Mouse (Mus musculus) kidney, embryonic 15.5 days (tissue): ENCODE measurements around the gene Zfyve1. TPM values are rescaled to one million over a fixed set of nuclear protein-coding genes. Genes with fewer than 3 reads are reported as not detected.

Experiments used
- ATAC-seq: fragments of 200-750 bp; cut with Nextera tagmentation; replicated peaks from 2 replicates; pipeline ENCODE4 v1.8.0; 2017; ENCODE audit warnings: moderate TSS enrichment; ENCODE audit not compliant: low FRiP score
- H3K27ac ChIP-seq: fragments of 300-500 bp; sonication (generic); 2 replicates; pipeline ENCODE4 v1.5.1; 2015; ENCODE audit warnings: mild to moderate bottlenecking, inconsistent platforms
- H3K27me3 ChIP-seq: fragments of 300-500 bp; sonication (generic); 2 replicates; pipeline ENCODE4 v1.6.1; 2015; ENCODE audit warnings: inconsistent platforms
- H3K36me3 ChIP-seq: fragments of 300-500 bp; sonication (generic); 2 replicates; pipeline ENCODE4 v1.6.1; 2015; ENCODE audit warnings: inconsistent platforms
- H3K4me1 ChIP-seq: fragments of 300-500 bp; sonication (generic); 2 replicates; pipeline ENCODE4 v1.6.1; 2015; ENCODE audit warnings: inconsistent platforms
- H3K4me2 ChIP-seq: fragments of 300-500 bp; sonication (generic); 2 replicates; pipeline ENCODE4 v1.6.1; 2015; ENCODE audit warnings: moderate library complexity, mild to moderate bottlenecking, inconsistent platforms
- H3K4me3 ChIP-seq: fragments of 300-500 bp; sonication (generic); replicated peaks from 2 replicates; pipeline ENCODE4 v1.5.1; 2015; ENCODE audit warnings: mild to moderate bottlenecking, inconsistent platforms
- H3K9ac ChIP-seq: fragments of 300-500 bp; sonication (generic); 2 replicates; pipeline ENCODE4 v1.6.1; 2015; ENCODE audit warnings: mild to moderate bottlenecking, inconsistent platforms
- H3K9me3 ChIP-seq: fragments of 300-500 bp; sonication (generic); replicated peaks from 2 replicates; pipeline ENCODE4 v1.6.1; 2016; ENCODE audit warnings: inconsistent platforms
- WGBS: fragments of 180-500 bp; shearing (Covaris S2); methylation state at CpG from one replicate; pipeline ENCODE4 v1.1.7; 2015; ENCODE audit warnings: mixed read lengths; 5-methylcytosine and 5-hydroxymethylcytosine counted together
- polyA plus RNA-seq: library from polyadenylated mRNA; unstranded; fragments of >200 nt; fragmentation: Nextera tagmentation; extraction: Ambion mirVana; gene quantifications from 2 replicates; pipeline ENCODE4 v1.2.1, GENCODE M21; 2015

Gene Zfyve1
- polyA plus RNA-seq, 1 experiment from 2014 or later: 20.1 TPM

DNA sequence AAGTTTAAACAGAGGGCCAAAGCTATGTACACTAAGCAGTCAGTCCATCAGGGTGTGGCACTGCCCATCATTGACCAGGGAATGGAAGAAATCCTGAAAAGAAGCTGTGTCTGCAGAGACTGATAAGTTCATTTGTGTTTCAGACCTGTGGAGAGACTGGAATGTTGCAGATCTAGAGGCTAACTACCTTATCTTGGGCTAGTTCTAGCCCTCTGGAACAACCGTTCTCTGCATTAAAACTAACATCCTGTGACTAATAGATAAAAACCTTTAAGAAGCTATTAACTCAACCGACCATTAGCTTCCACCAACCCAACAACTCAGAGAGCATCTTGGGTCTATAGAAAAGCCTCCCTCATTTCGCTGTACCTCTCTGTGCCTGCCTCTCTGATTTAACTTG lies 79.4 kb downstream of the Zfyve1 start:
- 74% methylated on average over 3 of the region's 3 CpGs for WGBS
- ATAC-seq: no peak
- H3K27ac ChIP-seq: no peak overlapping the region

DNA sequence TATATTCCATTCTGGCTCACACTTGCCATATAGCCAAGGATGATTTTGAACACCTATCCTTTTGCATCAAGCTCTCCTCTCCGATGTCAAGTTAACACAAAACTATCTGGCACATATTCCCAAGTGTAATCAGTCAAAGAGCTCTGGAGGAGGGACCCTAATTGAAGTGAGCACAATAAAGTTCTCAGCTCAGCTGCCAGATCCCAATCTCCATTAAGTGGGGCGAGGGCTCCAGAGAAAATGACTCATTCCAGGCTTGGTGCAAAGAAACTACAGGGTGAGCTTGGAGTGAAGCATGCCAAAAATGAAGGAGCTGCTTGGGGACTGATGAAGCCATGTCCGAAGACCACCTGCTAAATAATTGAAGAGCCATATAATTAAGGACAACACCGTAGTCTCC lies 82.8 kb downstream of the Zfyve1 start:
- H3K4me2 ChIP-seq: no peak overlapping the region
- no peaks in the 10 kb centered on the region for H3K27me3 ChIP-seq
- no peak overlapping the region for H3K9ac ChIP-seq
- ATAC-seq: no peak
- H3K4me1 ChIP-seq: peaks cover 11% of the 10 kb centered on the region
- H3K36me3 ChIP-seq: no peaks in the 10 kb centered on the region
- no peak overlapping the region for H3K27ac ChIP-seq
- H3K9me3 ChIP-seq: no peaks in the 10 kb centered on the region
- 61% methylated on average over 4 of the region's 4 CpGs for WGBS
- H3K4me3 ChIP-seq: no peak overlapping the region

More for the DNA sequence above, 79.4 kb downstream of the Zfyve1 start:
- Histone ChIP-seq H3K4me3 (no peak overlapping the region), H3K4me2 (no peak overlapping the region), H3K36me3 (no peaks in the 10 kb centered on the region), H3K27me3 (no peaks in the 10 kb centered on the region), H3K9me3 (no peaks in the 10 kb centered on the region), H3K4me1 (peaks cover 24% of the 10 kb centered on the region), H3K9ac (no peak overlapping the region)

DNA sequence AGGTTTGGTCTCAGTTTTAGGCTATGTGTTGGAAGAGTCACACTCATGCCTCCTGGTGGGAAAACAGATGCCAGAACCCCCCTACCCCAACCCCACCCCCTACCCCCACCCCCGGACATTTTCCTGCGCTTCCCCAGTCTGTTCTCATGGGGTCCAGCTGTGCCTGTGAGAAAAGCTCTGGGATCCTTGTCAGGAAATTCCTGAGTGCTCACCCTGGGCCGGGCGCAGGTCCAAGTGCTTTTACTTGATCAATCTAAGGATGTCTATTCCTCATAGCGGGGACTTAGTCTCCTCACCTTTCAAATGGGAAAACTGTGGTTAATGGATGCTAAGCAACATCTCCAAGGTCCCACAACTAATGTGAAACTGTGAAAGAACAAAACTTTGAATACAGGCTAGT lies 83.8 kb downstream of the Zfyve1 start:
- ATAC-seq: no peak
- WGBS: 27% methylated on average over 5 of the region's 5 CpGs

DNA sequence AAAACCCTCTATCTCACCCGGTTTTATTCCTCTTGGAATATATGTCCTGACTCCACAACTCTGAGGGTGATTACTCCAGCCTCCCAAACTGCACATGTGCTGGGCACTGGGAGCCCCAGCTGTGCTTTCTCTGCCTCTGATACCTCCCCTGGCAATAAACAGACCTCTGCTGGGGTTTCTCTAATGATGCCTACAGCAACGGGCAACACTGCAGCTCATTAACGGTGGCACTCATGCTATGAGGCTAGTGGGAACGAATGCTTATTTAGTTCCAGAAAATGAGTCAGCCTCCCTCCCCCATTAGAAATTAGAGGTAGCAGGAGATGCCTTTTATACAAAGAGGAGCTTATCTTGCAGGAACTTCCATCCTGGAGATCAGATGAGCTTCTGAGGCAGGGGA lies 84.2 kb downstream of the Zfyve1 start:
- peaks cover 11% of the 10 kb centered on the region for H3K4me1 ChIP-seq
- WGBS: 19% methylated on average over 4 of the region's 4 CpGs
- H3K9ac ChIP-seq: no peak overlapping the region
- H3K27me3 ChIP-seq: no peaks in the 10 kb centered on the region
- no peak overlapping the region for H3K4me3 ChIP-seq
- no peak overlapping the region for H3K4me2 ChIP-seq
- no peaks in the 10 kb centered on the region for H3K9me3 ChIP-seq
- H3K27ac ChIP-seq: no peak overlapping the region
- ATAC-seq: no peak
- no peaks in the 10 kb centered on the region for H3K36me3 ChIP-seq

More for the DNA sequence above, 83.8 kb downstream of the Zfyve1 start:
- Histone ChIP-seq H3K27ac (no peak overlapping the region), H3K4me2 (no peak overlapping the region), H3K27me3 (no peaks in the 10 kb centered on the region), H3K36me3 (no peaks in the 10 kb centered on the region), H3K9me3 (no peaks in the 10 kb centered on the region), H3K4me3 (no peak overlapping the region), H3K4me1 (peaks cover 11% of the 10 kb centered on the region), H3K9ac (no peak overlapping the region)

DNA sequence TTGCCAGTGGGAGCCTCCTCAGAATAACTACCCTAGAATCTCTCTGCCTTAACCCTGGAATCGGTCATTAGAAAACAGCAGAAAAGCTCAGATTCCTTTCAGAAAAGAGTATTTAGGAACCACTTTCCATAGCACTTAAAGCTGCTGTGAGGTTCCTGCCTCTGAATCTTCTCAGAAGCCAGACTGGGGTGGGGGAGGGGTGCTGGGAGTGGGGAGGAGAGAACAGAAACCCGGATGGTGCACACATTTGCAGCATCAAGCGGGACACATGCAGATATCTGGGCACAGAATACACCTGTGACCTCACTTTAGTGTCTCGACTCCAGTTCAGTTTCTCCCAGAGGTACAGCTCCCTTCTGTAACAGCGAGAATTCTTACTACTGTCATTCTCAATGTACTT lies 86.4 kb downstream of the Zfyve1 start:
- no peaks in the 10 kb centered on the region for H3K9me3 ChIP-seq
- no peak for ATAC-seq
- no peak overlapping the region for H3K9ac ChIP-seq
- H3K4me1 ChIP-seq: peaks cover 11% of the 10 kb centered on the region
- H3K4me3 ChIP-seq: no peak overlapping the region
- no peaks in the 10 kb centered on the region for H3K36me3 ChIP-seq
- H3K4me2 ChIP-seq: no peak overlapping the region
- WGBS: 75% methylated on average over 5 of the region's 5 CpGs
- H3K27ac ChIP-seq: no peak overlapping the region
- no peaks in the 10 kb centered on the region for H3K27me3 ChIP-seq

DNA sequence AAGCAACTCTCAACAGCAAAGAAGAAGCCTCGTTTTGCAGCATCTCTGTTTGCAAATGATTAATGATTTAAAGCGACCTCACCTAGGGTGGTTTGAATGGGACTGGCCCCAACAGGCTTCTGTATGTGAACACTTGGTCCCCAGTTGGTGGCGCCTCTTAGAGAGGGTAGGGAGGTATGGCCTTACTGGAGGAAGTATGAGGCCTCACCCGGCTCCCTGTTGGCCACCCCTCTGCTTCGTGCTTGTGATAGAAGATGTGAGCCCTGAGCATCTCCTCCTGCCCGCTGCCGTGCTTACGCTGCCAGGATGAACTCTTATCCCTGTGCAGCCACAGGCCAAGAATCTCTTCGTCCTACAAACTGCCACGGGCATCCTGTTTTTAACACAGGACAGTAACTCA lies 90.5 kb downstream of the Zfyve1 start:
- WGBS: 76% methylated on average over 10 of the region's 10 CpGs

DNA sequence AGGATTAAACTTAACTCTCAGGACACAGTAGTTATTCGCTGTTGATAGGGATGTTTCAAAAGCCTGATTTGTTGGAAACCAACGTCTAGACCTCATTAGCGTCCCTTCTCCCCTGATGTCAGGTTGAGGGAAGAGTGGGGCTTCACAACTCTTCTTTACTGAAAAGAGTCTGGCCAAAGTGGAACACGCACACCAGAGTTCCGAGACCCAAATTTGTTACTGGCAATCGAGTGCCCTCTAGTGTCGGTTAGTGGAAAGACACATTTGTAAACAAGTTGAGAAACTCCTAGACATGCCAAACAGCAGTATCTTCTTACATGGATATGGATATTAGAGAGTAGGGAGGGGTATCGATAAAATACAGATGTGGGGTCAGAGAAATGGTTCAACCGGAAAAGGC lies 94.8 kb downstream of the Zfyve1 start:
- H3K4me3 ChIP-seq: no peak overlapping the region
- no peaks in the 10 kb centered on the region for H3K9me3 ChIP-seq
- WGBS: 5% methylated on average over 9 of the region's 9 CpGs
- no peaks in the 10 kb centered on the region for H3K36me3 ChIP-seq
- no peak for ATAC-seq
- no peak overlapping the region for H3K4me2 ChIP-seq
- H3K27ac ChIP-seq: no peak overlapping the region
- H3K4me1 ChIP-seq: peaks cover 9% of the 10 kb centered on the region
- H3K27me3 ChIP-seq: no peaks in the 10 kb centered on the region
- H3K9ac ChIP-seq: no peak overlapping the region

More for the DNA sequence above, 90.5 kb downstream of the Zfyve1 start:
- H3K9me3 ChIP-seq: no peaks in the 10 kb centered on the region
- no peak overlapping the region for H3K27ac ChIP-seq
- no peak for ATAC-seq
- H3K9ac ChIP-seq: no peak overlapping the region
- H3K4me2 ChIP-seq: no peak overlapping the region
- no peak overlapping the region for H3K4me3 ChIP-seq
- no peaks in the 10 kb centered on the region for H3K36me3 ChIP-seq
- no peaks in the 10 kb centered on the region for H3K4me1 ChIP-seq
- no peaks in the 10 kb centered on the region for H3K27me3 ChIP-seq

DNA sequence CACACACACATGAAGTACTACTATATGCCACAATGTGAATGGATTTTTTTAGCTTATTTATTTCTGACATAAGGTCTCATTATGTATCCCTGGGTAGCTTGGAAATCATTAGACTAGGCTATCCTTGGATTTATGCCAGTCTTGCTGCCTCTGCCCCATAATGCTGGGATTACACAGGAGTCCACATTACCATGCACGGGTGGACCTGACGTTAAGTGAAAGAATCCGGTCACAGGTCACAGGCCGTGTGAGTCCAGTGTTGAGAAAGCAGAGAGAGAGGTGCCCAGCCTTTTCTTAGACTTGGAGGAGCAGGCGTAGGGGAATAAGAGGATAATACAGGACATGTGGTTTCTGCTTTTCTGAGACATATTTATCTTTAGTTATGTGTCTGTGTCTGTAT lies 97.8 kb downstream of the Zfyve1 start:
- ATAC-seq: no peak
- no peaks in the 10 kb centered on the region for H3K9me3 ChIP-seq
- no peak overlapping the region for H3K4me2 ChIP-seq
- 45% methylated on average over 5 of the region's 5 CpGs for WGBS
- no peaks in the 10 kb centered on the region for H3K36me3 ChIP-seq
- no peak overlapping the region for H3K4me3 ChIP-seq
- no peaks in the 10 kb centered on the region for H3K27me3 ChIP-seq
- no peak overlapping the region for H3K27ac ChIP-seq
- peaks cover 18% of the 10 kb centered on the region for H3K4me1 ChIP-seq
- no peak overlapping the region for H3K9ac ChIP-seq

DNA sequence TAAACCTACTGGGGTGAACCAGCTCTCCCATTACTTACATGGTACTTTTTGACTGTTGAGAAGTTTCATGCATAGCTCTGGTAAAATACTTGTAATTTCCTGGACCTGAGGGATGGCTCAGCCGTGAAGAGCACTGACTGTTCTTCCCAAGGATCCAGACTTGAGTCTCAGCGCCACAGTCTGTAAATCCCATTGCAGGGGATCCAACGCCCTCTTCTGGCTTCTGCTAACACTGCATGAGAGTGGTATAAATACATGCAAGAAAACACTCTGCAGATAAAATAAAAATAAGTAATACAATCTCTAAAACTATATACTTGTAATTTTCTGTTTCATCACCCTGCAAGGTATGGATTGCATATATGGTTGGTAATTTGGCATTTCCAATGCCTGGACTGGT lies 99.1 kb downstream of the Zfyve1 start:
- Histone ChIP-seq H3K36me3 (no peaks in the 10 kb centered on the region), H3K9ac (no peak overlapping the region), H3K4me1 (peaks cover 18% of the 10 kb centered on the region), H3K9me3 (no peaks in the 10 kb centered on the region), H3K27me3 (no peaks in the 10 kb centered on the region), H3K4me3 (no peak overlapping the region), H3K27ac (no peak overlapping the region), H3K4me2 (no peak overlapping the region)
- WGBS: 80% methylated on average over 3 of the region's 3 CpGs
- ATAC-seq: no peak

DNA sequence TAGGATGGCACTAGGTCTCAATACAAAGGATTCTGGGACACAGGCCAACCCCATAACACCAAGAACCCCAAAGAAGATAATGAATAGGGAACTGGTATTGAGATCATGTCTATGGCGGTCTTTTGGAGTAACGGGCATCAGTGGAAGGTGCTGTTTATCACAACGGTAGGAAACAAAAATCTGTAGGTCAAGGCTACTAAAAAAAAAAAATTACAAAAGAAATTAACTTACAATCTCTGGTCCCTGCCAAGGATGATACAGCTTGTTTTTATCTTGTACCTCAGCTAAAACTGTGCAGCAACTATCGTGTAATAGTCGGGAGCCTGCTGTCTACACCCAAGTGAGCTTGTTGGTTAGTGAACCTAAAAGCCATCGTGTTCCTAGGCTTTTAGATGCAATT lies 100.3 kb downstream of the Zfyve1 start:
- 94% methylated on average over 6 of the region's 6 CpGs for WGBS

More for the DNA sequence above, 100.3 kb downstream of the Zfyve1 start:
- no peak overlapping the region for H3K27ac ChIP-seq
- no peaks in the 10 kb centered on the region for H3K36me3 ChIP-seq
- no peak overlapping the region for H3K4me2 ChIP-seq
- ATAC-seq: no peak
- peaks cover 18% of the 10 kb centered on the region for H3K4me1 ChIP-seq
- H3K4me3 ChIP-seq: no peak overlapping the region
- H3K27me3 ChIP-seq: no peaks in the 10 kb centered on the region
- no peaks in the 10 kb centered on the region for H3K9me3 ChIP-seq
- H3K9ac ChIP-seq: no peak overlapping the region

Other genes with a start within 250 kb of the Zfyve1 start
- 14.8 and 14.9 TPM in 2 replicates for gene Dpf3, start 109.5 kb downstream of the Zfyve1 start, polyA plus RNA-seq
- 27.6 and 30.8 TPM in 2 replicates for gene Dcaf4, start 76.8 kb downstream of the Zfyve1 start, polyA plus RNA-seq
- gene Rbm25, start 34.0 kb upstream of the Zfyve1 start, polyA plus RNA-seq: 283 and 284 TPM in 2 replicates
- 63.3 and 63.5 TPM in 2 replicates for gene Psen1, start 90.9 kb upstream of the Zfyve1 start, polyA plus RNA-seq
- 2.0 and 2.1 TPM in 2 replicates for gene Papln, start 166.4 kb upstream of the Zfyve1 start, polyA plus RNA-seq